Mouse (Mus musculus): Measurements from ENCODE around the gene Eaf1. TPM values are rescaled to one million over a fixed set of nuclear protein-coding genes. Genes with fewer than 3 reads are reported as not detected.
"Not testable (repeated sequence)": the region's sequence is repeated elsewhere in the genome, so short reads cannot be mapped to it uniquely, and the experiment has no call there.

The Eaf1 gene
- 8.6 and 11.7 TPM in 2 replicates for total RNA-seq (2014; rRNA removed)
- 6.3 and 6.4 TPM in 2 replicates for polyA plus RNA-seq (2015; fragmentation: Nextera tagmentation; extraction: Ambion mirVana)

DNA sequence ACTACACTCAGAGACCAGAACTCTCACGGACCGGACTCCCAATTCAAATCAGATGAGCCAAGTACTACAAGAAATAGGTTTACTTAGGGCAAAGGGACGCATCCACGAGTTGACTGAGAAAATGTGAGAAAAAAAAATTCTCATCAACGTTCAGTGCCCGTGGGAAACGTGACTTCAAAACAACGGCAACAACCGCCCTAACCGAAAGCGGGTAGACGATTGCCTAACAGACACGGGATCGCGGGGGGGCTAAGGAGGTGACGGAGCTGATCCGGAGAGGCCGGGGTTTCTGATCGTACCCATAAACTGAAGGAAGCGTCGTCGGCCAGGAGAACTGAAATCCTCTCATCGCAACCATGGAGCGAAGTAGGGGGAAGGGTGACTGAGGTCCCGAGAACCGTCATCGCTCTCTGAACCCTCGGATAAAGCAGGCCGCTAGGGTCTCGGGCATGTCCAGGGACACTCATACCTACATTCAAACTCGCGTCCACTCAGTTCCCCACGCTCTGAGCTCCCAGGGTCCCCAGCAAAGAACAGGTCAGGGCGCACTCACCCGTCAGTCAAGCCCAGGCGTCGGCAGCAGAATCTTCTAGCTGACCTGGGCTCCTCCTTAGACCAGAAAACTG, at the start of gene Eaf1:
TSS of gene Eaf1 (plus strand) at position 51 of the 626 bp plus-strand sequence.
- H3K4me2 ChIP-seq (ENCODE audit: low read depth, low read length): peak within 1 kb of the TSS; percentile 79
- H3K36me3 ChIP-seq (ENCODE audit: insufficient read depth, low read length): peaks cover 12% of the 10 kb centered on the region; the same call in 1 of the 2 replicates
- H3K4me3 ChIP-seq (ENCODE audit: low read length): peak within 1 kb of the TSS; percentile 91
- DNase-seq (ENCODE audit: low spot score): peak; percentile 43
- peak within 1 kb of the TSS; percentile 86 for H3K9ac ChIP-seq (replicated peaks; ENCODE audit: low read length)
- no peaks in the 10 kb centered on the region for H3K27me3 ChIP-seq (ENCODE audit: insufficient read depth, low read length)
- peak; percentile 63 for ATAC-seq
- WGBS: 1% methylated on average over 37 of the region's 37 CpGs
- TF ChIP-seq CTCF (IDR thresholded peaks at IDR 0.05; ENCODE audit: low read depth): peak; percentile 12; the same call in 1 of the 2 replicates
- peaks cover 19% of the 10 kb centered on the region for H3K4me1 ChIP-seq (ENCODE audit: insufficient read depth, low read length)
- H3K9me3 ChIP-seq (ENCODE audit: low read length): no peaks in the 10 kb centered on the region
- H3K27ac ChIP-seq: peak within 1 kb of the TSS; percentile 87

DNA sequence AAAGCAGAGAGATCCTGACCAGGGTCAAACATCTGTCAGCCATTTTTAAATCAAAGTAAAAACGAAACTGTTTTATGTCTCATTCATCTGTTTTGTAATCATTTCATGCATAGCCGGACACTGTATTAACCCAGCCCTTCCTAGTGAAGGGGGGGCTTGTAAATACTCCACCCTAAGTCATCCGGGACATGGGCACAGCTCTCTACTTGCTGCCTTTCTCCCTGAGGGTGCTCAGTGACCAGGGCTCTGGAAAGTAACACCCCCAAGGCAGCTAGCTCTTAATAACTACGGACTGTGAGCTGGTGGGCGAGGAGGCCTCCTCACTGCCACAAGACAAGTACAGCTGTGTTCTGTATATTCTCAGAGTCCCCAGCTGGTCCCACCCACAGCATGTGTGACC, 45.2 kb upstream of the Eaf1 start:
- no peaks in the 10 kb centered on the region for H3K4me1 ChIP-seq (ENCODE audit: insufficient read depth, low read length)
- 75% methylated on average over 5 of the region's 5 CpGs for WGBS
- TF ChIP-seq CTCF (IDR thresholded peaks at IDR 0.05; ENCODE audit: low read depth): no peak

DNA sequence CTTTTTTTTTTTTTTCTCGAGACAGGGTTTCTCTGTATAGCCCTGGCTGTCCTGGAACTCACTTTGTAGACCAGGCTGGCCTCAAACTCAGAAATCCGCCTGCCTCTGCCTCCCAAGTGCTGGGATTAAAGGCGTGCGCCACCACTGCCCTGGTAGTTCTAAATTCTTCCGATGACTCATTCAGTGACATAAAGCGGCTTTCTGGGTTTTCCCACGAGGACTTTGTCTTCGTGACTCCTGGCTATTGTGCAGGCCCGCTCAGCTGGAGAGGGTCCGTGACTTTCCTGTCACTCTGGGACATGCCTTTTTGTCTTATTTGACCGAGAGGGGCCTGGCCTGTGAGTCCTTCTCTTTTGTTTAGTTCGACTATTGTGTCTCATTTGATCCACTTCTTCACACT, 40.3 kb upstream of the Eaf1 start:
- H3K36me3 ChIP-seq (ENCODE audit: insufficient read depth, low read length); H3K9me3 ChIP-seq (ENCODE audit: low read length); H3K4me2 ChIP-seq (ENCODE audit: low read depth, low read length); H3K4me3 ChIP-seq (ENCODE audit: low read length); H3K9ac ChIP-seq (replicated peaks; ENCODE audit: low read length); ATAC-seq; DNase-seq (ENCODE audit: low spot score); H3K4me1 ChIP-seq (ENCODE audit: insufficient read depth, low read length); H3K27ac ChIP-seq; H3K27me3 ChIP-seq (ENCODE audit: insufficient read depth, low read length): not testable (repeated sequence)
- WGBS: 41% methylated on average over 12 of the region's 12 CpGs

More for the DNA sequence above, 45.2 kb upstream of the Eaf1 start:
- Histone ChIP-seq H3K27ac (no peak overlapping the region), H3K4me2 (ENCODE audit: low read depth, low read length) (no peak overlapping the region), H3K4me3 (ENCODE audit: low read length) (no peak overlapping the region), H3K9me3 (ENCODE audit: low read length) (no peaks in the 10 kb centered on the region), H3K9ac (replicated peaks; ENCODE audit: low read length) (no peak overlapping the region), H3K27me3 (ENCODE audit: insufficient read depth, low read length) (no peaks in the 10 kb centered on the region), H3K36me3 (ENCODE audit: insufficient read depth, low read length) (no peaks in the 10 kb centered on the region)
- ATAC-seq (no peak), DNase-seq (ENCODE audit: low spot score) (no peak)

DNA sequence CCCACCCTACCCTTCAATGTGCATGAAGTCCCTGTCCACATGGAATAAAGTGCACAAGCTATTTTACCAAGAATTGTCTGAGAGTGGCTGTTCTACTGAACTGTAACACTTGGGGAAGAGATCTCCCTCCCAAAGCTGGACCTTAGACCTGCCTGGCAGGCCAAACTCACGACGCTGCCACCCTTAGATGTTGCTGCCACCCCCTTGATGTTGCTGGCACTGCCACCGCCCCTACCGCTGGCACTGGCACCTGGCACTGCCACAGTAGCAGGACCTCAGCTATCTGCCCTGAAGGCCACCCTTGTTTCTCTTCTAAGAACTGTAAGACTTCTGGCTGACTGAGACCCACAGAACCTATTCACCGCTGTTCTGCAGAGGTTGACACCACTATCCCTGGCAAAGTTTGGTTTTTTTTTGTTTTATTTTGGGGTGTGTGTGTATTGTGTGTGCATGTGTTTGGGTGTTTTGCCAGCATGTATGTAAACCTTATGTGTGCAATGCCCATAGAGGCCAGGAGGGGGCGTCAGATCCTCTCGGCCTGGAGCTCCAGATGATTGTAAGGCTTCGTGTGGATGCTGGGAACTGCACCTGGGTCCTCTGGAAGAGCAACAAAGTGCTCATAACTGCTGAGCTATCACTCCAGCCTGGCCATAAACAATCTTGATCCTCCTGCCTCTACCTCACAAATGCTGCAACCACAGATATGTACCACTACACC, 39.2 kb upstream of the Eaf1 start:
- no peak overlapping the region for H3K27ac ChIP-seq
- ATAC-seq: no peak
- 85% methylated on average over 8 of the region's 8 CpGs for WGBS
- TF ChIP-seq CTCF (IDR thresholded peaks at IDR 0.05; ENCODE audit: low read depth): peak; percentile 26; the same call in 1 of the 2 replicates
- H3K9ac ChIP-seq (replicated peaks; ENCODE audit: low read length): no peak overlapping the region
- H3K9me3 ChIP-seq (ENCODE audit: low read length): no peaks in the 10 kb centered on the region
- H3K27me3 ChIP-seq (ENCODE audit: insufficient read depth, low read length): no peaks in the 10 kb centered on the region
- no peak for DNase-seq (ENCODE audit: low spot score)
- no peak overlapping the region for H3K4me2 ChIP-seq (ENCODE audit: low read depth, low read length)
- no peak overlapping the region for H3K4me3 ChIP-seq (ENCODE audit: low read length)
- no peaks in the 10 kb centered on the region for H3K4me1 ChIP-seq (ENCODE audit: insufficient read depth, low read length)
- no peaks in the 10 kb centered on the region for H3K36me3 ChIP-seq (ENCODE audit: insufficient read depth, low read length)

DNA sequence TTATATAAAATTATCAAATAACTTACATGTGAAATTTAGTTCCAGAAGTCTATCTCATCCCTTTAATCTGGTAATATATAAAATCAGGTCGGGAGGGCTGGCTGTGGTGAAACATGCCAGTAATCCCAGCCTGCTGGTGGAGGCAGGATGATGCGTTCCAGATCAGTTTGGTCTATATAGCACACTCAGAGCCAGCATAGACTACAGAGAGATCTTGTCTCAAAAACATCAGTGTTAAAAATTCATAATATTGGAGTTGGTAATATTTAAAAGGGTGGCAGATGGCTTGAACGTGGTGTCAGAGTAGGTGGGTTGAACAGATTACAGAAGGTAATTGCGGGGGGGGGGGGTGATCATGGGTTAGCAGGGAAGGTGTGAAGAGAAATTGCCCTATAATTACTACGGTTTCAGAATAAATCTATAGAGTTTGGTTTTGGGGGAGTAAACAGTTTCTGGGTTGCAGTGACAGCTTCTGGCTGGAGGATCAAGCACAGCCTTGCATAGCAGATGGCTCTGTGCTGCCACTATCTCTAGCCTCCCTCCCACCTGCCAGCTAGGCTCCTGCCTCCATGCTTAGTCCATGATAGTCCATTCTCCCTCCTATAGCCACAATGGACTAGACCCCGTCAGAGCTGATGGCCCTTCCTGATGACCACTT, 38.0 kb upstream of the Eaf1 start:
- Histone ChIP-seq H3K4me3 (ENCODE audit: low read length) (no peak overlapping the region), H3K9me3 (ENCODE audit: low read length) (no peaks in the 10 kb centered on the region), H3K27me3 (ENCODE audit: insufficient read depth, low read length) (no peaks in the 10 kb centered on the region), H3K4me2 (ENCODE audit: low read depth, low read length) (no peak overlapping the region), H3K27ac (no peak overlapping the region), H3K36me3 (ENCODE audit: insufficient read depth, low read length) (no peaks in the 10 kb centered on the region), H3K4me1 (ENCODE audit: insufficient read depth, low read length) (no peaks in the 10 kb centered on the region), H3K9ac (replicated peaks; ENCODE audit: low read length) (no peak overlapping the region)
- DNase-seq (ENCODE audit: low spot score) (no peak), ATAC-seq (no peak)
- TF ChIP-seq CTCF (IDR thresholded peaks at IDR 0.05; ENCODE audit: low read depth): no peak
- 90% methylated on average over 6 of the region's 6 CpGs for WGBS

DNA sequence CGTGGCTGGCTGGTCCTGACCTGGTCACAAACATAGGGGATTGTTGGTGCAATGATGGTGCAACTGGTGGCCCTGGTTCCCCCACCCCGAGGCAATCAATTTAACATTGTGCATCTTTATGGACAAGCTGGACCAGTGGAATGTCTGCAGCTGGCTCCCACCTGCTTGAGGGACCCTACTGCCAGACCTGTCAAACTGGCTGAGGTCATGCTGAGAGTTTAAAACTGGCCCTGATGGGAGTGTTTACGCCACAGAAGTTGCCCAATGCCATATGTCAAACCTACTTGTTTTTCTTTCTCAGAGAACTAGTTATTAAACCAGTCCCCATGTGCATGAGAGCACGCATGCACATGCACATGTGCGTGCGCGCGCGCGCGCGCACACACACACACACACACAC, 36.2 kb upstream of the Eaf1 start:
- no peak for TF ChIP-seq CTCF (IDR thresholded peaks at IDR 0.05; ENCODE audit: low read depth)
- WGBS: 89% methylated on average over 12 of the region's 12 CpGs
- Histone ChIP-seq H3K36me3 (ENCODE audit: insufficient read depth, low read length) (no peaks in the 10 kb centered on the region), H3K4me3 (ENCODE audit: low read length) (no peak overlapping the region), H3K27ac (no peak overlapping the region), H3K27me3 (ENCODE audit: insufficient read depth, low read length) (no peaks in the 10 kb centered on the region), H3K4me2 (ENCODE audit: low read depth, low read length) (no peak overlapping the region), H3K4me1 (ENCODE audit: insufficient read depth, low read length) (no peaks in the 10 kb centered on the region), H3K9ac (replicated peaks; ENCODE audit: low read length) (no peak overlapping the region), H3K9me3 (ENCODE audit: low read length) (no peaks in the 10 kb centered on the region)
- no peak for DNase-seq (ENCODE audit: low spot score)
- ATAC-seq: no peak

Measured in hindbrain, postnatal 0 days (tissue).